Mouse (Mus musculus): ENCODE data around the gene Sfxn2.

Sfxn2 gene

GRCm38 (mm10) chr19:46629807-46630206 is 56.6 kb downstream of the Sfxn2 start:
- no peak for DNase-seq (ENCODE audit: low spot score in 2 of 2)

- no peak for DNase-seq (ENCODE audit: low spot score in 2 of 2)
Measured at GRCm38 (mm10) chr19:46631637-46632036, 58.5 kb downstream of the Sfxn2 start.

DNA sequence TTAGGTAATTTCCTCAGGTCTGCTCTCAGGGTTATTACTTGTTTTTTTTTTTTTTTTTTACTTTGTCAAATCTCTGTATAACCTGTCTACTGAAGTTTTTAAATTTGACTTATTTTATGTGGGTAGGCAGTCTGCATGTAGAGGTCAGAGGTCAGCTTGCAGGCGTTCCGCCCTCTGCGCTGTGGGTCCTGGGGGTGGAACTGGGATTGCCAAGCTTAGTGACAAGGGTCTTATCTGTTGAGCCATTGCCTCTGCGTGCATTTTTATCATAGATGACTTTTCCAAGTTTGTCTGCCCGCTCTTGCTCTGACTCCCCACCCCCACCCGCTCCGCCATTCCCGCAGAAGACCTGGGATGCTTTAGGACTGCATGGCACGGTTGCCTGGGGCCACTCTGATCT is 62.6 kb downstream of the Sfxn2 start:
- DNase-seq (ENCODE audit: low spot score in 2 of 2): no peak

DNA sequence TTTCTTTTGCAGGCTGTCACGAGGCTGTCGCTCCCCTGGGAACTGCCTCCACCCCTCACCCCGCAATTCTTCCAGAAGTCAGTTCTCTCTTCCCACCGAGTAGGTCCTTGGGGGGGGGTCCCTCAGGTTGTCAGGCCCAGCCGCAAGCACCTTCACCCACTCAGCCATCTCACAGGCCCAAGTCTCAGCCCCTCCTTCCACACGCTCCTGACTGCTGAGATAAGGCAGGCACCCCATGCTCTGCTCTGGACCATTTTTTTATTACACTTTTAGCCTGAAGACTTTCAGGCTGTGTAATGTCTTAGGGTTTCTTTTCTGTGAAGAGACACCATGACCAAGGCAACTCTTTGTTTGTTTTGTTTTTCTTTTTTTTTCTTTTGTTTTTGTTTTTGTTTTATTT is 64.4 kb downstream of the Sfxn2 start:
- DNase-seq (ENCODE audit: low spot score in 2 of 2): no peak

- no peak for DNase-seq (ENCODE audit: low spot score in 2 of 2)
Measured at GRCm38 (mm10) chr19:46639053-46639452, 65.9 kb downstream of the Sfxn2 start.

DNA sequence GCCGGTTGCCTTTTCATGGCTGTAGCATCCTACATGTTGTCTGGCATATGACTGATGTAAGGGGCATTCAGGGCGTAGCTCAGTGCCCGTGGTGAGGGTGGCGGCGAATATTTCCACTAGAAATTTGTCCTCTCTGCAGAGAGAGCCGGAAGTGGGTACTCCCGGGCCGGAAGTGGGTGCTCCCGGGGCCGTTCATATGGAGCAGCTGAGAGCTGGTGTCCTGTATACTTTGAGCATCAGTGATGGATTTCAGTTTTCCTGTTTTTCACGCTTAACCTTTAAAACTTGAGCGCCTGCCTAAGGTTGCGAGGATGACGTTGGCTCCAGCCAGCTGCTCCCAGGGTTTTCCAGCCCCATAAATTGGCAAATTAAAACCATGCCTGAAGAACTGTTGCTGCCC is 66.3 kb downstream of the Sfxn2 start:
- DNase-seq (ENCODE audit: low spot score in 2 of 2): no peak

GRCm38 (mm10) chr19:46640780-46641179 is 67.6 kb downstream of the Sfxn2 start:
- no peak for DNase-seq (ENCODE audit: low spot score in 2 of 2)

- DNase-seq (ENCODE audit: low spot score in 2 of 2): peak; percentile 22 to 51
Measured at GRCm38 (mm10) chr19:46641420-46642085, 68.4 kb downstream of the Sfxn2 start.

- no peak for DNase-seq (ENCODE audit: low spot score in 2 of 2)
Measured at GRCm38 (mm10) chr19:46642136-46642753, 69.1 kb downstream of the Sfxn2 start.

DNA sequence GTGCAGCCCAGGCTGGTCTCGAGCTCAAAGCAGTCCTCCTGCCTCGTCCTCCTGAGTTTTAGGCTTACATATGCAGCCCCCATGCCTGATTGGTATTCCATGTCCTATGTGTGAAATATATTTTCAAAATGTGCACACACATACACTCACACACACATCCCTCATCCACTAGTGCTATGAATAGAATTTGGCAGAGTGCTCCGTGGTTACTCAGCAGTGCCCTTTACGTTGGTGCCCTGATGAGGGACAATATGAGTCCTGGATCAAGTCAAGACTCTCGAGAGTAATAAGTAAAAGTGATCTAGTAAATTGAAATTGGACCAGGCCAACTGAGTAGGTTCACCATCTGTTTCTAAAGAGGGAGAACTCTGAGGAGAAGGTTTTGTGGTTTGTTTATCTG is 70.1 kb downstream of the Sfxn2 start:
- DNase-seq (ENCODE audit: low spot score in 2 of 2): no peak

DNA sequence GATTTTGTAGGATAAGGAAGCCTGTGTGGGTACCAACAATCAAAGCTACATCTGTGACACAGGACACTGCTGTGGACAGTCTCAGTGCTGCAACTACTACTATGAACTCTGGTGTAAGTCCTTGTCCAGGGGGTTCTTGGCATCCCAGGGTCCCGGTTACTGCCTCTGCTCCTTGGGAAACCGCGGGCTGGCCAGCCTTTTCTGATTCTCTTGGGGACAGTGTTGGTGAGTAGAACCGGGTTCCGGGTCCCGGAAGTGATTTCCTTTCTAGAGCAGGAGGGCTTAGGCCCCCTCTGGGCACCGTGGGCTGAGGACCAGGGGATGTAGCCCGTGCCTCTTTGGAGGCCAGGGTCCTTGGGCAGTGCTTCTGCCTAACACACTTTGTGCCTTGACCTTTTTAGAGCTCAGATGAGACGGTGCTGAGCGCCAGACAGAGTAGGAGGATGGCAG is 71.2 kb downstream of the Sfxn2 start:
- no peak for DNase-seq (ENCODE audit: low spot score in 2 of 2)

DNA sequence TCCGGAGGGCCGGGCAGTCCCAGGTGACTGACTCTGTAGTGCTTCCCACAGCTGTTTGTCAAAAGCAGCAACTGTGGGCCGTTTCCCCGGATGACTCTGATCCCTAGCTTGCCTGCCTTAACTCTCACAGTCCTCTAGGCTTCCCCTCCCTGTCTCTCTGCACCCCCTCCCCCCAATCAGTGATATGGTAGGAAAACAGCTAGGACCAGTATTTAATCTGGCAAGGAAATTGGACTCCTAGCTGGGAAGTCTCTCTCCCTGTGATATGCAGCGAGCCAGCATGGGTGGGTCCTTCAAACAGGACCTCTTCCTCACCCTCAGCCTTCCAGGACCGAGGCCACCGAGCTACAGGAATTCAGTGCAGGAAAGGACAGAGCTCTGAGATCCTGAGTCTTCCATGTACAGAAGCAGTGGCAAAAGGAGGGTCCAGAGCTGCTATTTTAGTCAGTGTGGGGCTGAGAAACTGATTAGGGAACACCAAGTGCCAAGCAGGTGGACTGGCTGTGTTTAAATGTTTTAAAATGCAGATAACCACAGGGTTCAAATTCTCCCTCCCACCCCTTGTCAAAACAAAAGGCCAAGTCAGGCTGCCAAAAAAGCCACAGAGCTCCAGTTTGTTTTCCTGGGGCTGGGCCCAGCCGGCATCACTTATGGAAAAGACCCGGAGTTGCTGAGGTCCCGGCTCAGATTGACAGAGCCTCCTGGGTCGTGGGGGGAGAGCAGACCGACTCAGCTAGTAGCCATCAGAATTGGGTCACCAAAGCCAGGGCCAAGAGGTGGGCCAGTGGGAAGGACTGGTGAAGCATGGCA is 71.8 kb downstream of the Sfxn2 start:
- DNase-seq (ENCODE audit: low spot score in 2 of 2): no peak

GRCm38 (mm10) chr19:46646041-46646481 is 72.9 kb downstream of the Sfxn2 start:
- no peak for DNase-seq (ENCODE audit: low spot score in 2 of 2)

- no peak for DNase-seq (ENCODE audit: low spot score in 2 of 2)
Measured at GRCm38 (mm10) chr19:46647254-46647653, 74.1 kb downstream of the Sfxn2 start.
